Mouse (Mus musculus) spleen, adult 2 months (tissue): Measurements from ENCODE around the gene Ptch2. TPM values are rescaled to one million over a fixed set of nuclear protein-coding genes. Genes with fewer than 3 reads are reported as not detected.

ENCODE experiments used
- DNase-seq, 2 experiments: peaks; one replicate each; pipeline versions ENCODE4 v3.0.0 to v3.0.0-alpha.2; 2012 to 2021; ENCODE audit warnings: low spot score in 2 of 2, low read depth in 1 of 2
- H3K27ac ChIP-seq: fragments of 200-500 bp; 2 replicates; pipeline ENCODE4 v1.5.1; 2012; ENCODE audit warnings: low read length, inconsistent platforms; ENCODE audit not compliant: insufficient read depth
- H3K27me3 ChIP-seq: fragments of 200-500 bp; 2 replicates; pipeline ENCODE4 v1.6.1; 2012; ENCODE audit warnings: mild to moderate bottlenecking, moderate library complexity, low read length, inconsistent platforms; ENCODE audit not compliant: control insufficient read depth, insufficient read depth
- H3K36me3 ChIP-seq: fragments of 200-500 bp; 2 replicates; pipeline ENCODE4 v1.6.1; 2012; ENCODE audit warnings: mild to moderate bottlenecking, low read length, inconsistent platforms; ENCODE audit not compliant: control insufficient read depth, insufficient read depth
- H3K4me1 ChIP-seq: fragments of 200-500 bp; 2 replicates; pipeline ENCODE4 v1.6.1; 2011; ENCODE audit warnings: inconsistent platforms; ENCODE audit not compliant: control insufficient read depth, insufficient read depth, insufficient read length
- H3K4me3 ChIP-seq: fragments of 200-500 bp; 2 replicates; pipeline ENCODE4 v1.5.1; 2011; ENCODE audit warnings: mild to moderate bottlenecking, inconsistent platforms; ENCODE audit not compliant: insufficient read depth, insufficient read length; ENCODE audit errors: extremely low read depth
- CTCF ChIP-seq: fragments of 200-500 bp; IDR thresholded peaks from 2 replicates; pipeline ENCODE4 v1.5.1; 2011; ENCODE audit warnings: mild to moderate bottlenecking, inconsistent platforms; ENCODE audit not compliant: insufficient read depth, insufficient read length, insufficient replicate concordance; ENCODE audit errors: extremely low read depth
- POLR2A ChIP-seq: fragments of 200-500 bp; IDR thresholded peaks from 2 replicates; pipeline ENCODE4 v1.6.1; 2011; ENCODE audit warnings: low read depth, low read length, inconsistent platforms
- WGBS: fragments of 180-500 bp; shearing (Covaris S2); methylation state at CpG from one replicate; pipeline ENCODE4 v1.1.7; 2018; 5-methylcytosine and 5-hydroxymethylcytosine counted together
- polyA plus RNA-seq: library from polyadenylated mRNA; depleted of rRNA; stranded (reverse); fragments of >200 nt; gene quantifications from 2 replicates; pipeline ENCODE4 v1.2.3, GENCODE M21; 2012; rRNA removed

The Ptch2 gene
- polyA plus RNA-seq, 1 experiment = 0.51 TPM

GRCm38 (mm10) chr4:117156372-117156771 is 60.5 kb downstream of the Ptch2 start:
- WGBS = 28% methylated on average over 6 of the region's 6 CpGs
- Histone ChIP-seq H3K36me3 (peaks cover 22% of the 10 kb centered on the region), H3K4me3 (peak overlapping the region; percentile 87; the same call in 1 of the 2 replicates), H3K4me1 (peaks cover 5% of the 10 kb centered on the region; the same call in 1 of the 2 replicates), H3K27me3 (no peaks in the 10 kb centered on the region), H3K27ac (peak overlapping the region; percentile 80)
- no peak for DNase-seq
- TF ChIP-seq POLR2A = no peak
- TF ChIP-seq CTCF = no peak

DNA sequence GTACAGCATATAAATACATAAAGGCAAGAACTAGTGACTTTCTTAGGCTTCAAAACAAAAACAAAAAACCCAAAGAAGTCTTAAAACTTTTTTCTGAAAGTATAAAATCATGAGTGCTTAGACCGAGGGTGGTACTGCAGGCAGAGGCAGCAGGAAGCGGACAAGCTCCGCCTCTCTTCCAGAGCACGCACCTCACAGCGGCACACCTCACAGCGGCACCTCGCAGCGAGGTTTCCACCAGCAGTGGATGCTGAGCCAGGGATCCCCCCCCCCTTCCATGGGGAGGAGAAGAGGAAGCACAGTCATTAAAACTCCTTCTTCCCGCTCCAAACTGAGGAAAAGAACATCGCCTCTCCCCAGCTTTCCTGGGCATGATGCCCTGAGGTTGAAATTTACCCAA is 63.8 kb downstream of the Ptch2 start:
- Histone ChIP-seq H3K27me3 (no peaks in the 10 kb centered on the region), H3K4me3 (no peak overlapping the region), H3K36me3 (no peaks in the 10 kb centered on the region), H3K4me1 (peaks cover 5% of the 10 kb centered on the region; the same call in 1 of the 2 replicates), H3K27ac (no peak overlapping the region)
- WGBS = 90% methylated on average over 10 of the region's 10 CpGs
- TF ChIP-seq POLR2A (no peak), CTCF (no peak)
- no peak for DNase-seq

DNA sequence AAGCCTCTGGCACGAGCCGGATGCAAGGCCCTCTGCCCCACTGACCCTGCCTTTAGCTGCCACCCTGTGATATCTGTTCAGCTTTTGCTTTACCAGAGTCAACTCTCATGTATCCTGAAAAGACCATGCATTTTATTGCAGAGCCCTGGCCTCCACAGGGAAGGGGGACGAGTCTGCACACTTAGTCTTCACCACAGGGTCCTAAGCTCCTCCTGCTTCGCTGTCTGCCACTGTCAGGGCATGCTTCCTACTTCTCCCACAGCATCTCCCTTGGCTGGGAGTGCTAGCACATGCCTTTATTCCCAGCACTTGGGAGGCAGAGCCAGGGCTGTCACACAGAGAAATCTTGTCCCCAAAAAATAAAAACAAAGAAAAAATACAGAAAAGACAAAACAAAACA is 65.3 kb downstream of the Ptch2 start:
- H3K27me3 ChIP-seq = no peaks in the 10 kb centered on the region
- TF ChIP-seq CTCF (no peak), POLR2A (no peak)
- WGBS = 93% methylated on average over 4 of the region's 4 CpGs
- H3K36me3 ChIP-seq = no peaks in the 10 kb centered on the region
- no peaks in the 10 kb centered on the region for H3K4me1 ChIP-seq
- H3K27ac ChIP-seq = no peak overlapping the region
- DNase-seq = no peak
- H3K4me3 ChIP-seq = no peak overlapping the region

Other genes starting within 250 kb of the Ptch2 start
- 0.07 TPM in 2 replicates for gene Zswim5, start 218.7 kb upstream of the Ptch2 start, polyA plus RNA-seq
- 72.1 and 90.6 TPM in 2 replicates for gene Urod, start 101.7 kb upstream of the Ptch2 start, polyA plus RNA-seq
- gene Hectd3, start 100.8 kb upstream of the Ptch2 start, polyA plus RNA-seq = 58.8 and 66.6 TPM in 2 replicates
- 3.6 TPM in 2 replicates for gene Eif2b3, start 76.7 kb upstream of the Ptch2 start, polyA plus RNA-seq
- 15.4 and 17.5 TPM in 2 replicates for gene Btbd19, start 29.6 kb downstream of the Ptch2 start, polyA plus RNA-seq
- 1.6 TPM in 2 replicates for gene Tctex1d4, start 30.7 kb downstream of the Ptch2 start, polyA plus RNA-seq
- gene Plk3, start 37.9 kb downstream of the Ptch2 start, polyA plus RNA-seq = 12.4 and 18.7 TPM in 2 replicates
- gene Rps8, start 60.2 kb downstream of the Ptch2 start, polyA plus RNA-seq = 578 and 703 TPM in 2 replicates
- gene Kif2c, start 86.6 kb downstream of the Ptch2 start, polyA plus RNA-seq = 2.5 and 2.7 TPM in 2 replicates
- gene Tmem53, start 155.9 kb downstream of the Ptch2 start, polyA plus RNA-seq = 2.4 and 3.2 TPM in 2 replicates
- gene Armh1, start 156.1 kb downstream of the Ptch2 start, polyA plus RNA-seq = 0.05 TPM in 1 of 2 replicates, not detected in the other